Mouse (Mus musculus): ENCODE measurements around the gene Slc9b2. TPM values are rescaled to one million over a fixed set of nuclear protein-coding genes. Genes with fewer than 3 reads are reported as not detected.

The Slc9b2 gene
- polyA plus RNA-seq (2014; fragmentation: Illumina TruSeq; extraction: RNeasy Lipid Tissue Mini Kit (QIAGEN cat#74804); ENCODE audit: low read depth, low replicate concordance): not detected

DNA sequence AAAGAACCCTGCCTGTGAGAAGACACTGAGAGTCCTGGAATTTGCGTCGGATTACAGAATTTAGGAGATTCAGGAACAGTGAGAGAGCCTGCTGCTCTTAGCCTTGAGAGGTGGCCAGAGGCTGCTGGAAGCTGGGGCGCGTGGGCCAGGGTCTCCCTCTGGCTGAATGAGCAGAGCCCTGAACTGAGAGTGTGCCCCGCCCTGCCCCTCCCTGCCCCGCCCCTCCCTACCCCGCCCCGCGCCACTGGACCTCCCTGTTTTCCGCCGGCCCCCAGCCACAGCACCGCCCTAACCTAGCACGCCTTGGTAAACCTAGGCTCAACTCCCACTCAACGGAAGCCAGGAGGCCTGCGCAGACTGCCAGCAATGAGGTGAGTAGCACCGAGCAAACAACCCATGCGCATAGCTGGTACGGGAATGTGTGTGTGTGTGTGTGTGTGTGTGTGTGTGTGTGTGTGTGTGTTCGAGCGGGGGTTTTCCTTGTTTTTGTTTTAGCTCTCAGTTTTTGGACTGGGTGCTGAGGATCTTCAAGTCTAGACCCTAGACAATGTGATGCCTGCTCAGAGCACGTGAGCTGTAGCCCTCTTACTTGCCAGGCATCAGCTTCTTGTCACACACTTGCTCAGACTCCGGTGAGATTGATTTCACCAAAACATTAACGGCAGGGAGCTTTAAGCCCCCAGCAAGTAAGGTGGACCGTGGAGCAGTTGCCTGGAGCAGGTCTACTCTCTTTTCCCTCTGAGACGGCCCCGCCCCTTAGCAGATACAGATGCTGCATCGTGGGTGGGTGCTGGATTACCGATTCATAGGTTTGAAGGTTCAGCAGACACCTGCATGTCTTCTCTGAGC lies at the start of gene Slc9b2:
Gene Slc9b2, plus strand, starts transcription at position 290 of the 849 bp plus-strand sequence.

DNA sequence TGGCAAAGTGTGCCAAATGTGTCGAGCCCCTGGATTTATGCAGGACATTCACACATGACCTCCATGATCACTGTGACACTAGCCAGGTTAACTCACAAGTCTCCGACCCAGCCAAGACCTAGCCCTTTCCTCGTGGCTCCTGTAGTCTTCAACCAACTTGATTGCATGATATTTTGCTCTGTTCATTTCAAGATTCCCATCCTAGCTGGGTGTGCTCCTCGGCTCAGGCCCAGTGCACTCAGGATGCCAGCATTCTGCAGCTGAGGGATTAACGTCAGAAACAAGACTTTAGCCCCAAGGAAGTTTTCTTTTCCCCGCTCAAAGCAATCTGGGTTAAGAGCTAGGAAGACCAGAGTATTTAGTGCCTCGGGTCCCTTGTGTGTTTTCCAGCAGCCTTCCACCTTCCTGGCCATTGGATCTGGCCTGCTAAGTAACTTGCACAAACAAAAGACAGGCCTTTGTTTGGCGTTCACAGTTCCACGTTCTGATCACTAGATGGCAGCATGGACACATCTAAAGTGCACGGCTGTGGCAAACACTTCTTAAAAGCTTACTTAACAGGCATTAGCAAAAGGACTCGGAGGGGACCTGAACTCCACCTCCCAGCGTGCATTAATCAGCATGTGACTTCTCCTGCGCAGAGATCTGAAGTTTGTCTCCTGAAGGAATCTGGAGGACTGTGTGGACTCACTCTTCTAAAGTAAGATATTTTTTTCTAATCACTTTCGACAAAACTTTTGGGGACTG lies 26.7 kb upstream of the Slc9b2 start, which contains the start of gene Bdh2:
Gene Bdh2, plus strand, starts transcription at position 553 of the 747 bp plus-strand sequence.

DNA sequence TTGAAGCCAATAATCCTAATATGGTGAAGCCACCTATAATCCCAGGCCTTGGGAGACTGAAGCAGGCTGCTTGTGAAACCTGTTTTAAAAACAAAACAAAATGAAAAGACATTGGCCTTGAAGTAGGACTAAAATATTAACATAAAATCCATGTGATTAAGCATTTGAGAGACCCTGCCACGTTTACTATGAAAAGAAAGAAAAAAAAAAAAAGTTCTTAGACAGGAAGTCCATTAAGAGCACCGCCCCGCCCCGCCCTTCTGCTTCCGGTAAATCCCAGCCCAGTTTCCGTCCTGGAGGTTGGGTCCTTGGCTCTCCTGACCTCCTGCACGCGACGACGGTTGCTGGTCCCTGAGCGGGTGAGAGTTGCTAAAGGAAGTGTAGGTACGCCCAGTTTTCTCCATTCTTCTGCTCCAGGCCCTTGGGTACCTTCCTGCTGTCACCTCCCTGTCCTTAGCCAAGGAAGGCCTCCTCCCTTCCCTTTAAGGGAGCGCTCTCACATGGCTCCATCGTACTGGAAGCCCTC lies 40.3 kb downstream of the Slc9b2 start, which contains the start of gene Slc9b1:
Gene Slc9b1, plus strand, starts transcription at position 291 of the 526 bp plus-strand sequence.

Other genes starting within 250 kb of the Slc9b2 start
- 0.45 TPM for gene Cenpe, start 95.2 kb upstream of the Slc9b2 start, polyA plus RNA-seq (2014; fragmentation: Illumina TruSeq; extraction: RNeasy Lipid Tissue Mini Kit (QIAGEN cat#74804); ENCODE audit: low read depth, low replicate concordance)
- 1.8 TPM for gene Bdh2, start 26.5 kb upstream of the Slc9b2 start, polyA plus RNA-seq (2014; fragmentation: Illumina TruSeq; extraction: RNeasy Lipid Tissue Mini Kit (QIAGEN cat#74804); ENCODE audit: low read depth, low replicate concordance)
- not detected for gene Slc9b1, start 40.3 kb downstream of the Slc9b2 start, polyA plus RNA-seq (2014; fragmentation: Illumina TruSeq; extraction: RNeasy Lipid Tissue Mini Kit (QIAGEN cat#74804); ENCODE audit: low read depth, low replicate concordance)
- 73.5 TPM for gene Cisd2, start 116.2 kb downstream of the Slc9b2 start, polyA plus RNA-seq (2014; fragmentation: Illumina TruSeq; extraction: RNeasy Lipid Tissue Mini Kit (QIAGEN cat#74804); ENCODE audit: low read depth, low replicate concordance)
- gene Ube2d3, start 130.4 kb downstream of the Slc9b2 start, polyA plus RNA-seq (2014; fragmentation: Illumina TruSeq; extraction: RNeasy Lipid Tissue Mini Kit (QIAGEN cat#74804); ENCODE audit: low read depth, low replicate concordance): 386 TPM
- gene Manba, start 177.9 kb downstream of the Slc9b2 start, polyA plus RNA-seq (2014; fragmentation: Illumina TruSeq; extraction: RNeasy Lipid Tissue Mini Kit (QIAGEN cat#74804); ENCODE audit: low read depth, low replicate concordance): 17.7 TPM

Data from heart, adult 10 weeks (tissue).